Mouse (Mus musculus) small intestine, adult 2 months (tissue): Measurements from ENCODE around the gene Patj.

Source experiments
- CTCF ChIP-seq: fragments of 200-500 bp; IDR thresholded peaks from 2 replicates; pipeline ENCODE4 v1.5.1; 2012; ENCODE audit warnings: low read depth, mild to moderate bottlenecking, control low read depth, inconsistent platforms, low read length, moderate library complexity, mixed read lengths; ENCODE audit not compliant: insufficient replicate concordance, insufficient read length; ENCODE audit errors: extremely low read depth
- POLR2A ChIP-seq: fragments of 200-500 bp; IDR thresholded peaks from 2 replicates; pipeline ENCODE4 v1.6.1; 2012; ENCODE audit warnings: low read depth, mild to moderate bottlenecking, control low read depth, inconsistent platforms, low read length, moderate library complexity

- TF ChIP-seq POLR2A (no peak), CTCF (no peak)
These were observed 331.1 kb downstream of the Patj start, which contains the start of gene L1td1 for GRCm38 (mm10) chr4:98726590-98727237.
